Mouse (Mus musculus) lung, adult 2 months (tissue): ENCODE data around the gene Tecpr1.

Experiments used
- CTCF ChIP-seq: fragments of 200-500 bp; IDR thresholded peaks from 2 replicates; pipeline ENCODE4 v1.5.1; 2011; ENCODE audit warnings: mild to moderate bottlenecking, low read length, control low read depth; ENCODE audit not compliant: insufficient read depth
- POLR2A ChIP-seq: fragments of 200-500 bp; IDR thresholded peaks from 2 replicates; pipeline ENCODE4 v1.6.1; 2011; ENCODE audit warnings: low read depth, mild to moderate bottlenecking, control low read depth, low read length, borderline replicate concordance; ENCODE audit errors: extremely low read depth

- TF ChIP-seq CTCF (no peak), POLR2A (peak; percentile 23; the same call in 1 of the 2 replicates)
These were observed 458 bp downstream of the Tecpr1 start for GRCm38 (mm10) chr5:144222811-144223502.
